Mouse (Mus musculus) brain, embryonic 18.5 days (tissue): ENCODE results near the gene Slc2a10.

Source experiments
- DNase-seq: peaks from one replicate; pipeline ENCODE4 v3.0.0-alpha.2; 2012; ENCODE audit warnings: low read depth, low spot score

Slc2a10 gene

DNA sequence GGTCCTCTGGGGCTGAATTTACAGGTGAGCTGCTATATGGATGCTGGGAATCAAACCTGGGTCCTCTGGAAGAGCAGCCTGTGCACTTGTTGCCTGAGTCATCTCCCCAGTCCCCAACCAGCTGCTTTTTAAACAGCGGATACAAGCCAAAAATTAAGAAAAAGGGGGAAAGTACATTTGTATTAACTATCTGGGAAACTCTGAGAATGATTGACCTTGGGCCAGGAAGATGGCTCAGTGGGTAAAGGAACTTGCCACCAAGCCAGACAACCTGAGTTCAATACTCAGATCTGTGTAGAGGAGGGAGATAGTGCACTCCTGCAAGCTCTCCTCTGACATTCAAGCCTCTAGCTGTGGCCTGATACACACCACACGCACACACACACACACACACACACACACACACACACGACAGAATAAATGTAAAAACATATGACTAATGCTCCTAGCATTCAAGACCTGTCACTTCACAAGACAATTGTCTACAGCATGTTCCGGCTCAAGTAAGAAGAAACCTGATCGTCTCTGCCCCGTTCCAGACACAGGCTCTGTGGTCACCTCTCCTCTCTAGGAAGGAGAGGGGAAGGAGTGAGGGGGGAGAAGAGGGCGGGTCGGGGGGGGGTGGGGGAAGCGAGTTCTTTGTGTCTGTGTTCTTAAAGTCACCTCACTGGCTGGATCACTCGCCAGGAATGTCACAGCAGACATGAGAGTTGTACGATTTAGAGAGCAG lies 56.1 kb downstream of the Slc2a10 start:
- DNase-seq = no peak

DNA sequence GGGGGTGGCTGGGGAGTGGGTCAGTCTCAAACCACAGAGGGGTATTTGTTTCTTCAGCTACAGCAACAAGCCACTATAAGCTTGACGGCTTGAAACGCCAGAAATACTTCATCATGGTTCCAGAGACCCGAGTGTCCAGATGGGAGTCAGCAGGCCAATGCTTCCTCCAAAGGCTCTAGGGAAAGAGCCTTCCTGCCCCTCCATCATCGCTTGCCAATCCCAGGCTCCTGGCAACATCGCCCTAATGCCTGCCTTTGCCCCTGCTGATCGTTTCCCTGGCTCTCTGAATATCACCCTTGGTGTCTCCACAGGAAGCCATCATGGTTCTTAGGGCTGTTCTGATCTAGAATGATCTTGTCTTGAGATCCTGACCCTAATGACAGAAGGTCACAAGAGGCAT lies 58.3 kb downstream of the Slc2a10 start:
- no peak for DNase-seq

DNA sequence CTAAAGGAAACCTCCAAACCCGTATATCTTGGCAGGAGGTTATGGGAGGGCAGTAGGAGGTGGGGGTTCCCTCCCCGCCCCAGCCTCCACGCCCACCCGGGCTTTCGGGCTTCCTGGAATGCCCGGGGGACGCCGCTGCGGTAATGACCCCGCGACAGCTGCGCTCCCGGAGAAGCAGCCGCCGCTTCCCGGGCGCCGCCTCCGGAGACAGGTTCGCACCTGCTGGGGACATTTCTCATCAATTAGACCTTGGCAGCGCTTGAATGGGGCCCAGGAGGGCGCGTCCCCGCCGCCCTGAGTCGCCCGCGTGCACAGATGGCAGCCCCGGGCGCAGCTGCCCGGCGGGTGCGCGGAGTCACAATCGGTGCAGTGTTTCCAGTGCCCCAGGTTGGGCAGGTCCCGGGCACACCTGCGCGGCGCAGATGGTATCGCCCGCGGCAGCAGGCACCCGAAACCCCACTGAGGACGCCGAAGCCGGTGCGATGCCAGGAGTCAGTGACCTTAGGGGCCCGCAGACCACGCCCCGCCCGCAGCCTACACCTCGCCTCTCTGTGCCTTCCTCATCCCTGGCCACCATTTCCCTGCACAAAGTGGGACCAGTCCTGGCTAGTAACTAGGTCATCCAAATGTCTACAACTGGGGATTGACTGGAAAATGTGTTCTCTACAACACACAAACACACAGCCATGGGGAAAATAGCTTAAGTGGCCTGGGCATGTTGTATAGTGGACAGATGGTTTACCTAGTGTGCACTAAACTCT lies 59.9 kb downstream of the Slc2a10 start:
- no peak for DNase-seq

- no peak for DNase-seq
Observed at GRCm38 (mm10) chr2:165564101-165564500, 60.5 kb downstream of the Slc2a10 start.

- DNase-seq = no peak
Observed at GRCm38 (mm10) chr2:165564620-165565019, 61.0 kb downstream of the Slc2a10 start.

DNA sequence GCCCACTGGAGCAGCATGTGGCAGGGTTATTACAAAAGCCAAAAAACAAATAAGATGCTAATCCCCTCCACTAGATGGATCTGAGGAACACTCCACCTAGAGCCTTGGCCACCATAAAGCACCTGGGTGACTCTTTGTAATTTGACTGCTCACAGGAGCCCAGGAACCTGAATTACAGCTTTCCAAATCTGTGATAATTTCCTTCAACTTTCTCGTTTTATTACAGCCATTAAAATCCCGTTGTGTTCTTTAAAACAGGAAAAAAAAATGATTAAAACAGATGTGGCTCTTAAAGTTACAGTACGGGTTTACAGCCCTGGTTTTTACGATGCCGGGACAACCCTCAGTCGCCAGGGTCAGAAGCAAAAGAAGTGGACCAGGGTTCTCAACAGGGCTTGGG lies 63.3 kb downstream of the Slc2a10 start:
- DNase-seq = no peak

DNA sequence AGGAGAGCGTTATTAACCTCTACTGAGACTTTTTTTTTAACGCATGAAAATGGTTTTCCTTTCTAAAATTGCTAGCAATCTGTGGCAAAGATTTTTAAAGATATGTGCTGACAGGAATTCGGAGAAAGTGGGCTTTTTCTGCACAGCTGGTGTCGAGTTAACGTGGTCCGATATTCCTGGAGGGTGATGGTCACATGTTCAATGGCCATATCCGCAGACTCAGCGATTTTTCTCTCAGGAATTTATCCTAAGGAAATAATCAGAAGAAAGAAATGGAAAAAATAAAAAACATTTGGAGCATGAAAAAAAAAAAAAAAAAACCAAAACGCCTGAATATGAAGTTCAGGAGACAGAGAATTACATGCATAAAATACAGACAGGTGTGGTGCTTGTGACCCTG lies 64.2 kb downstream of the Slc2a10 start:
- DNase-seq = no peak

GRCm38 (mm10) chr2:165568911-165569310 lies 65.3 kb downstream of the Slc2a10 start:
- DNase-seq = no peak
